Mouse (Mus musculus): ENCODE data around the gene Gfi1b. TPM values are rescaled to one million over a fixed set of nuclear protein-coding genes. Genes with fewer than 3 reads are reported as not detected.

Gene Gfi1b
- polyA plus RNA-seq, 1 experiment from 2014 or later = 3.9 TPM

Small RNAs within 50 kb of the gene (microRNA-seq; reads per million reads assigned to microRNA genes)
- not detected for gene Gm22824

Other genes starting within 250 kb of the Gfi1b start
- 5.0 and 5.3 TPM in 2 replicates for gene Ppp1r26, start 175.2 kb downstream of the Gfi1b start, polyA plus RNA-seq (2016; fragmentation: Nextera tagmentation; extraction: Ambion mirVana)
- gene 1700007K13Rik, start 155.7 kb downstream of the Gfi1b start, polyA plus RNA-seq (2016; fragmentation: Nextera tagmentation; extraction: Ambion mirVana) = 1.3 and 1.5 TPM in 2 replicates
- gene Mrps2, start 153.9 kb downstream of the Gfi1b start, polyA plus RNA-seq (2016; fragmentation: Nextera tagmentation; extraction: Ambion mirVana) = 68.5 and 71.9 TPM in 2 replicates
- 0.22 TPM in 1 of 2 replicates, not detected in the other for gene Gbgt1, start 125.1 kb downstream of the Gfi1b start, polyA plus RNA-seq (2016; fragmentation: Nextera tagmentation; extraction: Ambion mirVana)
- not detected in 2 replicates for gene Gm10134, start 115.9 kb downstream of the Gfi1b start, polyA plus RNA-seq (2016; fragmentation: Nextera tagmentation; extraction: Ambion mirVana)
- 36.7 and 44.2 TPM in 2 replicates for gene Ralgds, start 108.9 kb downstream of the Gfi1b start, polyA plus RNA-seq (2016; fragmentation: Nextera tagmentation; extraction: Ambion mirVana)
- gene Cel, start 58.6 kb downstream of the Gfi1b start, polyA plus RNA-seq (2016; fragmentation: Nextera tagmentation; extraction: Ambion mirVana) = not detected in 2 replicates
- 57.9 and 61.4 TPM in 2 replicates for gene Gtf3c5, start 38.2 kb downstream of the Gfi1b start, polyA plus RNA-seq (2016; fragmentation: Nextera tagmentation; extraction: Ambion mirVana)
- 21.4 and 23.5 TPM in 2 replicates for gene Tsc1, start 19.2 kb upstream of the Gfi1b start, polyA plus RNA-seq (2016; fragmentation: Nextera tagmentation; extraction: Ambion mirVana)
- 2.6 and 3.2 TPM in 2 replicates for gene Spaca9, start 77.7 kb upstream of the Gfi1b start, polyA plus RNA-seq (2016; fragmentation: Nextera tagmentation; extraction: Ambion mirVana)
- 0.70 and 1.1 TPM in 2 replicates for gene Ak8, start 78.2 kb upstream of the Gfi1b start, polyA plus RNA-seq (2016; fragmentation: Nextera tagmentation; extraction: Ambion mirVana)
- gene Gtf3c4, start 218.4 kb upstream of the Gfi1b start, polyA plus RNA-seq (2016; fragmentation: Nextera tagmentation; extraction: Ambion mirVana) = 23.8 and 24.1 TPM in 2 replicates
- 21.8 and 23.6 TPM in 2 replicates for gene Ddx31, start 218.4 kb upstream of the Gfi1b start, polyA plus RNA-seq (2016; fragmentation: Nextera tagmentation; extraction: Ambion mirVana)